ENCODE assay signal across 21 mouse cellular contexts in the genomic region with DNA sequence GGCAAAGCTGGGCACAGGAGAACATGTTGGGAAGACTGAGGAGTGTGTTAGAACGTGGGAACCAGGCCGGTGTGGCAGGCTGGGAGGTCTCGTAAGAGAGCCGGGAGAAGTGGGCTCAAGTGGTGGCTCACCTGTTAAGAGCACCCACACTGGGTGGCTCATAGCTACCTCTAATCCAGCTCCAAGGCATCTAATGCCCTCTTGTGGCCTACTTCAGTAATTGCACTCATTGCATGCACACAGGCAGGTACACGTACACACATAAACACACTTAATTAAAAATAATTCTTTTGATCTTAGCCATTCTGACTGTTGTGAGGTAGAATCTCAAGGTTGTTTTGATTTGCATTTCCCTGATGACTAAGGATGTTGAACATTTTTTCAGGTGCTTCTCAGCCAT. TPM values are rescaled to one million over a fixed set of nuclear protein-coding genes. Genes with fewer than 3 reads are reported as not detected.
DNase-seq lines count a peak whose midpoint lies in the region; ATAC-seq and TF ChIP-seq lines count a peak whose summit lies in the region.
"Had no signal": no experiment of that assay in that cellular context is flagged by ENCODE, and none has a peak within 500 bp of the region (broad histone marks: within the 10 kb centered on the region; RNA-seq: fewer than 3 reads in every experiment).

No protein-coding gene starts in this region.

- no peak overlapping the region for H3K9ac ChIP-seq in CH12.LX (ENCODE audit: insufficient read depth, low read depth)
- H3K9ac ChIP-seq: embryonic facial prominence, embryonic 13.5 days; hindbrain, embryonic 12.5 days; lung, embryonic 15.5 days; midbrain, embryonic 15.5 days; neural tube, embryonic 12.5 days had no signal

- in situ Hi-C loops in CH12.LX (cut with MboI; ENCODE audit: low pct_ligation_motif_present, low pct_unique_long_range_greater_than_20kb, low sequenced_read_pairs) = no loop called here

- dilution Hi-C loops in CH12.LX (cut with MboI; ENCODE audit: extremely low pct_ligation_motif_present, extremely low pct_unique_long_range_greater_than_20kb, low sequenced_read_pairs) = no loop called here

- H3K4me3 ChIP-seq in left cerebral cortex, adult 2 months = no peak overlapping the region
- no peak overlapping the region for H3K4me3 ChIP-seq in CH12.LX (replicated peaks in 1 of 3; ENCODE audit: low read depth in 2 of 3, low read length in 2 of 3, poor library complexity in 1 of 3)
- H3K4me3 ChIP-seq: embryonic facial prominence, embryonic 13.5 days; hindbrain, embryonic 12.5 days; lung, embryonic 15.5 days; midbrain, embryonic 15.5 days; neural tube, embryonic 12.5 days had no signal

- no peak for TF ChIP-seq POLR2A in CH12.LX (IDR thresholded peaks at IDR 0.05; ENCODE audit: low read depth, low read length)

- TF ChIP-seq RAD21 in CH12.LX (IDR thresholded peaks at IDR 0.05; ENCODE audit: low read depth, low read length) = peak; percentile 16

- intact Hi-C loops in left cerebral cortex, adult 2 months (cut with DNase I) = no loop called here
- intact Hi-C loops in left cerebral cortex, postnatal 10 days (cut with DNase I) = no loop called here

- no peak for ATAC-seq in megakaryocyte, adult 5-6 weeks (ENCODE audit: poor library complexity, severe bottlenecking)
- ATAC-seq: CD4-positive, CD25-positive, alpha-beta regulatory T cell, adult 4 months; midbrain, embryonic 15.5 days had no signal

- no peak for DNase-seq in left cerebral cortex, adult 2 months (ENCODE audit: extremely low spot score in 1 of 2, low spot score in 2 of 2)
- DNase-seq in left cerebral cortex, postnatal 10 days (ENCODE audit: extremely low spot score in 1 of 2, low spot score in 2 of 2) = no peak
- peak; percentile 23 for DNase-seq in A20 (ENCODE audit: low read depth, low spot score)
- DNase-seq in CH12.LX (ENCODE audit: extremely low read depth) = no peak
- DNase-seq in R1 (ENCODE audit: low read depth, low spot score) = peak; percentile 72
- DNase-seq in cerebellum, postnatal 25 days = no peak
- DNase-seq: adrenal gland, adult 8-10 months; cerebellum, adult 2 months; gastrocnemius, postnatal 10 days; kidney, adult 11 months; kidney, postnatal 14 days; layer of hippocampus, adult 9-11 months; spleen, adult 18-20 months; thymus, postnatal 4 days had no signal

- peaks cover 11% of the 10 kb centered on the region for H3K9me3 ChIP-seq in CH12.LX (replicated peaks; ENCODE audit: low read length)
- H3K9me3 ChIP-seq: embryonic facial prominence, embryonic 13.5 days; lung, embryonic 15.5 days; midbrain, embryonic 15.5 days; neural tube, embryonic 12.5 days had no signal

- peak; percentile 25; the same call in 1 of the 2 replicates for TF ChIP-seq CTCF in left cerebral cortex, adult 2 months (IDR thresholded peaks at IDR 0.05)
- TF ChIP-seq CTCF in CH12.LX (conservative IDR thresholded peaks at IDR 0.05 in 1 of 2, IDR thresholded peaks at IDR 0.05 in 1 of 2; ENCODE audit: low read depth in 2 of 2, low read length in 2 of 2) = peak in 1 of 2 experiments; percentile 49; a peak in 2 of 4 replicates

- H3K27me3 ChIP-seq in CH12.LX (replicated peaks) = peaks cover 10% of the 10 kb centered on the region
- H3K27me3 ChIP-seq: embryonic facial prominence, embryonic 13.5 days; hindbrain, embryonic 12.5 days; lung, embryonic 15.5 days; midbrain, embryonic 15.5 days; neural tube, embryonic 12.5 days had no signal

- H3K36me3 ChIP-seq in CH12.LX (replicated peaks in 1 of 2; ENCODE audit: control insufficient read depth in 1 of 2, insufficient read depth in 1 of 2, low read length in 1 of 2) = no peaks in the 10 kb centered on the region
- H3K36me3 ChIP-seq: embryonic facial prominence, embryonic 13.5 days; hindbrain, embryonic 12.5 days; lung, embryonic 15.5 days; midbrain, embryonic 15.5 days; neural tube, embryonic 12.5 days had no signal

- H3K79me2 ChIP-seq in CH12.LX (replicated peaks; ENCODE audit: control insufficient read depth, extremely low read depth, insufficient read depth, poor library complexity, severe bottlenecking) = no peaks in the 10 kb centered on the region

- no peak overlapping the region for H3K27ac ChIP-seq in left cerebral cortex, adult 2 months
- no peak overlapping the region for H3K27ac ChIP-seq in CH12.LX (ENCODE audit: insufficient read depth, low read depth)
- H3K27ac ChIP-seq: embryonic facial prominence, embryonic 13.5 days; hindbrain, embryonic 12.5 days; lung, embryonic 15.5 days; midbrain, embryonic 15.5 days; neural tube, embryonic 12.5 days had no signal

- no peaks in the 10 kb centered on the region for H3K4me1 ChIP-seq in CH12.LX (ENCODE audit: control insufficient read depth in 1 of 2, insufficient read depth in 2 of 2)
- H3K4me1 ChIP-seq: embryonic facial prominence, embryonic 13.5 days; hindbrain, embryonic 12.5 days; lung, embryonic 15.5 days; midbrain, embryonic 15.5 days; neural tube, embryonic 12.5 days had no signal

- TF ChIP-seq EP300 in CH12.LX (IDR thresholded peaks at IDR 0.05; ENCODE audit: low read length) = no peak

- no peak overlapping the region for H3K4me2 ChIP-seq in CH12.LX (ENCODE audit: insufficient read depth, low read depth, poor library complexity, severe bottlenecking)
- H3K4me2 ChIP-seq: embryonic facial prominence, embryonic 13.5 days; hindbrain, embryonic 12.5 days; lung, embryonic 15.5 days; midbrain, embryonic 15.5 days; neural tube, embryonic 12.5 days had no signal

TF ChIP-seq in CH12.LX, 34 proteins besides CTCF, POLR2A, EP300 and RAD21:
- TF ChIP-seq USF2 (conservative IDR thresholded peaks at IDR 0.05; ENCODE audit: low read depth, low read length) (no peak), MAFK (IDR thresholded peaks at IDR 0.05; ENCODE audit: insufficient replicate concordance, low read length) (no peak), SMC3 (IDR thresholded peaks at IDR 0.05; ENCODE audit: low read depth, low read length) (peak; percentile 10; the same call in 1 of the 2 replicates), BHLHE40 (IDR thresholded peaks at IDR 0.05; ENCODE audit: low read depth, low read length) (no peak), RCOR1 (conservative IDR thresholded peaks at IDR 0.05; ENCODE audit: low read depth, low read length) (no peak)

RNA-seq across cellular contexts. Expression of gene Myrip, which starts 55.9 kb away (rescaled TPM):
- 10 to 100 TPM; 86.1 to 91.1 TPM for total RNA-seq in left cerebral cortex, adult 2 months (2021)
- 10 to 100 TPM; 63.5 to 70.6 TPM for total RNA-seq in left cerebral cortex, postnatal 10 days (2021)
- total RNA-seq in CH12.LX (2012; rRNA removed) (not detected in 2 replicates), CH12.LX (2014; rRNA removed) (not detected in 2 replicates)
- polyA plus RNA-seq in CH12.LX (2012; ENCODE audit: insufficient read length, low read depth) = not detected in 2 replicates
- 0.46 TPM in 1 of 2 replicates, not detected in the other for total RNA-seq in megakaryocyte, adult 5-6 weeks (2015)
- not detected in 2 replicates for total RNA-seq in megakaryocyte, adult 5-6 weeks (2017)
- polyA plus RNA-seq: CD4-positive, CD25-positive, alpha-beta regulatory T cell, adult 4 months had no signal

Comparison
In these comparisons a context has a peak if more than half of its experiments do, and no peak if none do; other contexts are left out.
1. DNase-seq: peak in A20 (single experiment) and R1 (single experiment); none in left cerebral cortex, adult 2 months (0 of 2), left cerebral cortex, postnatal 10 days (0 of 2), CH12.LX (single experiment) and cerebellum, postnatal 25 days (0 of 2).
2. RNA of gene Myrip, which starts 55.9 kb away (total RNA-seq): 86.1 to 91.1 TPM in left cerebral cortex, adult 2 months and 63.5 to 70.6 TPM in left cerebral cortex, postnatal 10 days; not detected in CH12.LX and 0.46 TPM in megakaryocyte, adult 5-6 weeks; every median in the first group is over 10 times any median in the second.